ENCODE assay signal across 8 mouse cellular contexts in the genomic region with DNA sequence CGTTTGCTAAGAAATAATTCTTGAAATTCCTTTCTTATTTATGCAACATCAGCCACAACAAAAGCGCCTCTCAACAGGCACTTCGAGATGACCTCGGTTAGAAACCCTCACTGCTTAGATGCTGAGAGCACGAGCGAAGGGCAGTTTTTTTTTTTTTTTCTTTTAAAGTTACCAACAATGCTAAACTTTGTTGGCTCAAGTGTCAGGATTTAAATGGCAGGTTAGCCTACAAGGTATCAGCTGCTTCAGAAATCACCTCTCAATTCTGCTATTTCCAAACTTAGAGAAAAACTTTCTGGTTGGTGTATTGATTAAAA.
DNase-seq lines count a peak whose midpoint lies in the region; ATAC-seq and TF ChIP-seq lines count a peak whose summit lies in the region.

No protein-coding gene starts in this region.

- peaks cover 4 to 39% of the 10 kb centered on the region in 2 experiments for H3K4me1 ChIP-seq in heart, embryonic 14.5 days (ENCODE audit: control insufficient read depth in 2 of 2, insufficient read depth in 2 of 2, low read length in 2 of 2)
- peaks cover 11% of the 10 kb centered on the region for H3K4me1 ChIP-seq in ES-Bruce4 (ENCODE audit: control insufficient read depth, insufficient read depth, low read length)
- no peaks in the 10 kb centered on the region for H3K4me1 ChIP-seq in forebrain, postnatal 0 days (ENCODE audit: insufficient read depth)

- peak overlapping the region; percentile 92 for H3K9ac ChIP-seq in heart, embryonic 14.5 days (ENCODE audit: low read length)
- peak overlapping the region; percentile 84 for H3K9ac ChIP-seq in ES-Bruce4 (ENCODE audit: low read depth, poor library complexity, severe bottlenecking)
- peak overlapping the region; percentile 75 for H3K9ac ChIP-seq in forebrain, postnatal 0 days

- no peak for TF ChIP-seq EP300 in ES-Bruce4 (IDR thresholded peaks at IDR 0.05; ENCODE audit: insufficient read depth, low read depth, low read length)

- no peaks in the 10 kb centered on the region for H3K9me3 ChIP-seq in heart, embryonic 14.5 days (ENCODE audit: control insufficient read depth, low read length)
- H3K9me3 ChIP-seq in ES-Bruce4 (replicated peaks; ENCODE audit: control insufficient read depth, insufficient read depth, low read length, poor library complexity, severe bottlenecking), result no peaks in the 10 kb centered on the region
- no peaks in the 10 kb centered on the region for H3K9me3 ChIP-seq in forebrain, postnatal 0 days (ENCODE audit: low read length)

- H3K27ac ChIP-seq in heart, embryonic 14.5 days (replicated peaks in 1 of 2; ENCODE audit: control insufficient read depth in 1 of 2, insufficient read depth in 1 of 2, low read depth in 2 of 2, low read length in 2 of 2), result peak overlapping the region; percentile 94 to 97
- H3K27ac ChIP-seq in ES-Bruce4 (ENCODE audit: insufficient read depth, low read length) (peak overlapping the region; percentile 69), macrophage (peak overlapping the region; percentile 41)
- H3K27ac ChIP-seq in forebrain, postnatal 0 days (ENCODE audit: low read depth, low read length), result peak overlapping the region; percentile 91

- no peak for DNase-seq in heart, adult 8-10 months (ENCODE audit: low spot score)
- no peak for DNase-seq in forebrain, postnatal 0 days
- DNase-seq in cerebellum, adult 9-11 months, result no peak
- DNase-seq in thymus, postnatal 14 days, result no peak
- no peak for DNase-seq in kidney, adult 9 months

- H3K4me3 ChIP-seq in heart, embryonic 14.5 days (ENCODE audit: control insufficient read depth in 1 of 2, insufficient read depth in 1 of 2, low read depth in 1 of 2, low read length in 2 of 2), result peak overlapping the region; percentile 73 to 91
- H3K4me3 ChIP-seq in ES-Bruce4 (ENCODE audit: low read depth, low read length) (peak overlapping the region; percentile 94), macrophage (ENCODE audit: inconsistent target) (peak overlapping the region; percentile 35)
- peak overlapping the region; percentile 69 for H3K4me3 ChIP-seq in forebrain, postnatal 0 days (ENCODE audit: low read depth, low read length)

- ATAC-seq in heart, embryonic 14.5 days (ENCODE audit: insufficient number of reproducible peaks, insufficient read depth, low FRiP score, low read depth), result no peak
- ATAC-seq in forebrain, postnatal 0 days, result no peak

- H3K27me3 ChIP-seq in heart, embryonic 14.5 days (ENCODE audit: control insufficient read depth, insufficient read depth, low read length), result no peaks in the 10 kb centered on the region
- H3K27me3 ChIP-seq in ES-Bruce4 (ENCODE audit: control insufficient read depth, insufficient read depth, low read length, poor library complexity, severe bottlenecking), result no peaks in the 10 kb centered on the region
- H3K27me3 ChIP-seq in forebrain, postnatal 0 days (ENCODE audit: insufficient read depth, low read length), result no peaks in the 10 kb centered on the region

- no peak for TF ChIP-seq CTCF in ES-Bruce4 (IDR thresholded peaks at IDR 0.05; ENCODE audit: low read depth, low read length)
- no peak for TF ChIP-seq CTCF in forebrain, postnatal 0 days (IDR thresholded peaks at IDR 0.05; ENCODE audit: low read depth)

- H3K36me3 ChIP-seq in heart, embryonic 14.5 days (ENCODE audit: control insufficient read depth, insufficient read depth, low read length), result no peaks in the 10 kb centered on the region
- H3K36me3 ChIP-seq in ES-Bruce4 (ENCODE audit: control insufficient read depth, insufficient read depth, low read length, poor library complexity, severe bottlenecking) (no peaks in the 10 kb centered on the region), macrophage (ENCODE audit: inconsistent target) (no peaks in the 10 kb centered on the region)
- H3K36me3 ChIP-seq in forebrain, postnatal 0 days (ENCODE audit: insufficient read depth), result no peaks in the 10 kb centered on the region

- whole genome bisulfite sequencing in heart, embryonic 14.5 days, result 2% methylated on average over 6 of the region's 6 CpGs
- WGBS in forebrain, postnatal 0 days, result 8% methylated on average over 6 of the region's 6 CpGs
- 1% methylated on average over 6 of the region's 6 CpGs for WGBS in macrophage (ENCODE audit: missing documents)

- H3K79me2 ChIP-seq in macrophage (ENCODE audit: inconsistent target), result peaks cover 34% of the 10 kb centered on the region

- no peak for TF ChIP-seq POLR2A in ES-Bruce4 (IDR thresholded peaks at IDR 0.05; ENCODE audit: insufficient read depth, low read length)

- H3K4me2 ChIP-seq in heart, embryonic 14.5 days (ENCODE audit: low read length), result peak overlapping the region; percentile 86
- H3K4me2 ChIP-seq in forebrain, postnatal 0 days (ENCODE audit: low read depth), result peak overlapping the region; percentile 88

Comparison
In these comparisons a context has a peak if more than half of its experiments do, and no peak if none do; other contexts are left out.
1. H3K27ac ChIP-seq: peak in every context shown above with its lines; median percentile 96 in heart, embryonic 14.5 days; 91 in forebrain, postnatal 0 days; 69 in ES-Bruce4; 41 in macrophage.
2. H3K4me3 ChIP-seq: peak in every context shown above with its lines; median percentile 94 in ES-Bruce4; 82 in heart, embryonic 14.5 days; 69 in forebrain, postnatal 0 days; 35 in macrophage.